Mouse (Mus musculus): ENCODE data around the gene Hapln4. TPM values are rescaled to one million over a fixed set of nuclear protein-coding genes. Genes with fewer than 3 reads are reported as not detected.

Hapln4 gene
- polyA plus RNA-seq, 2 experiments, result 0.23 to 0.41 TPM

GRCm38 (mm10) chr8:70100241-70100640 lies 17.0 kb downstream of the Hapln4 start:
- H3K9ac ChIP-seq (ENCODE audit: low read depth, low read length, severe bottlenecking), result no peak overlapping the region
- TF ChIP-seq POLR2A (IDR thresholded peaks at IDR 0.05; ENCODE audit: borderline replicate concordance, extremely low read depth, insufficient read depth, insufficient read length), result no peak
- WGBS, result 85% methylated on average over 8 of the region's 8 CpGs

GRCm38 (mm10) chr8:70104506-70104905 lies 21.2 kb downstream of the Hapln4 start:
- peak; percentile 53; the same call in 1 of the 2 replicates for ATAC-seq (ENCODE audit: low FRiP score, low read depth)
- no peak overlapping the region for H3K4me3 ChIP-seq (replicated peaks; ENCODE audit: low read length)
- TF ChIP-seq POLR2A (IDR thresholded peaks at IDR 0.05; ENCODE audit: borderline replicate concordance, extremely low read depth, insufficient read depth, insufficient read length), result no peak

More at GRCm38 (mm10) chr8:70100241-70100640, 17.0 kb downstream of the Hapln4 start:
- Histone ChIP-seq H3K27ac (replicated peaks; ENCODE audit: low read depth, low read length) (no peak overlapping the region), H3K36me3 (ENCODE audit: control insufficient read depth, insufficient read depth, low read length) (no peaks in the 10 kb centered on the region), H3K27me3 (ENCODE audit: control insufficient read depth, insufficient read depth, low read length) (no peaks in the 10 kb centered on the region), H3K4me1 (ENCODE audit: control insufficient read depth, insufficient read depth, low read length) (no peaks in the 10 kb centered on the region), H3K4me3 (replicated peaks; ENCODE audit: low read length) (no peak overlapping the region), H3K9me3 (ENCODE audit: control insufficient read depth, low read length) (no peaks in the 10 kb centered on the region), H3K4me2 (replicated peaks; ENCODE audit: low read depth, low read length, severe bottlenecking) (no peak overlapping the region)
- ATAC-seq (ENCODE audit: low FRiP score, low read depth), result no peak
- DNase-seq (ENCODE audit: low spot score), result no peak

GRCm38 (mm10) chr8:70104922-70105321 lies 21.7 kb downstream of the Hapln4 start:
- H3K27me3 ChIP-seq (ENCODE audit: control insufficient read depth, insufficient read depth, low read length), result peaks cover 1% of the 10 kb centered on the region; the same call in 1 of the 2 replicates
- no peaks in the 10 kb centered on the region for H3K36me3 ChIP-seq (ENCODE audit: control insufficient read depth, insufficient read depth, low read length)
- no peak overlapping the region for H3K4me2 ChIP-seq (replicated peaks; ENCODE audit: low read depth, low read length, severe bottlenecking)
- TF ChIP-seq POLR2A (IDR thresholded peaks at IDR 0.05; ENCODE audit: borderline replicate concordance, extremely low read depth, insufficient read depth, insufficient read length), result no peak
- H3K4me1 ChIP-seq (ENCODE audit: control insufficient read depth, insufficient read depth, low read length), result no peaks in the 10 kb centered on the region
- no peak for DNase-seq (ENCODE audit: low spot score)
- 77% methylated on average over 7 of the region's 7 CpGs for WGBS
- ATAC-seq (ENCODE audit: low FRiP score, low read depth), result no peak
- H3K4me3 ChIP-seq (replicated peaks; ENCODE audit: low read length), result no peak overlapping the region
- no peak overlapping the region for H3K9ac ChIP-seq (ENCODE audit: low read depth, low read length, severe bottlenecking)
- no peaks in the 10 kb centered on the region for H3K9me3 ChIP-seq (ENCODE audit: control insufficient read depth, low read length)
- no peak overlapping the region for H3K27ac ChIP-seq (replicated peaks; ENCODE audit: low read depth, low read length)

More at GRCm38 (mm10) chr8:70104506-70104905, 21.2 kb downstream of the Hapln4 start:
- Histone ChIP-seq H3K36me3 (ENCODE audit: control insufficient read depth, insufficient read depth, low read length) (no peaks in the 10 kb centered on the region), H3K4me2 (replicated peaks; ENCODE audit: low read depth, low read length, severe bottlenecking) (no peak overlapping the region), H3K9me3 (ENCODE audit: control insufficient read depth, low read length) (no peaks in the 10 kb centered on the region), H3K4me1 (ENCODE audit: control insufficient read depth, insufficient read depth, low read length) (no peaks in the 10 kb centered on the region), H3K27ac (replicated peaks; ENCODE audit: low read depth, low read length) (no peak overlapping the region), H3K9ac (ENCODE audit: low read depth, low read length, severe bottlenecking) (no peak overlapping the region), H3K27me3 (ENCODE audit: control insufficient read depth, insufficient read depth, low read length) (no peaks in the 10 kb centered on the region)
- 21% methylated on average over 6 of the region's 6 CpGs for WGBS
- DNase-seq (ENCODE audit: low spot score), result no peak

- no peak for ATAC-seq (ENCODE audit: low FRiP score, low read depth)
- no peak for DNase-seq (ENCODE audit: low spot score)
- 94% methylated on average over 2 of the region's 2 CpGs for WGBS
These were observed 27.2 kb downstream of the Hapln4 start for GRCm38 (mm10) chr8:70110451-70110850.

GRCm38 (mm10) chr8:70111192-70111795 lies 28.0 kb downstream of the Hapln4 start:
- Histone ChIP-seq H3K27me3 (ENCODE audit: control insufficient read depth, insufficient read depth, low read length) (peaks cover 58% of the 10 kb centered on the region), H3K9ac (ENCODE audit: low read depth, low read length, severe bottlenecking) (no peak overlapping the region), H3K4me2 (replicated peaks; ENCODE audit: low read depth, low read length, severe bottlenecking) (no peak overlapping the region), H3K9me3 (ENCODE audit: control insufficient read depth, low read length) (no peaks in the 10 kb centered on the region), H3K36me3 (ENCODE audit: control insufficient read depth, insufficient read depth, low read length) (no peaks in the 10 kb centered on the region), H3K4me3 (replicated peaks; ENCODE audit: low read length) (no peak overlapping the region; the same call in 1 of the 2 replicates), H3K4me1 (ENCODE audit: control insufficient read depth, insufficient read depth, low read length) (no peaks in the 10 kb centered on the region), H3K27ac (replicated peaks; ENCODE audit: low read depth, low read length) (no peak overlapping the region)
- ATAC-seq (ENCODE audit: low FRiP score, low read depth) (no peak), DNase-seq (ENCODE audit: low spot score) (no peak)
- WGBS, result 42% methylated on average over 23 of the region's 23 CpGs
- TF ChIP-seq POLR2A (IDR thresholded peaks at IDR 0.05; ENCODE audit: borderline replicate concordance, extremely low read depth, insufficient read depth, insufficient read length), result no peak

More at GRCm38 (mm10) chr8:70110451-70110850, 27.2 kb downstream of the Hapln4 start:
- Histone ChIP-seq H3K4me1 (ENCODE audit: control insufficient read depth, insufficient read depth, low read length) (no peaks in the 10 kb centered on the region), H3K36me3 (ENCODE audit: control insufficient read depth, insufficient read depth, low read length) (no peaks in the 10 kb centered on the region), H3K9ac (ENCODE audit: low read depth, low read length, severe bottlenecking) (no peak overlapping the region), H3K27ac (replicated peaks; ENCODE audit: low read depth, low read length) (no peak overlapping the region), H3K4me2 (replicated peaks; ENCODE audit: low read depth, low read length, severe bottlenecking) (no peak overlapping the region), H3K27me3 (ENCODE audit: control insufficient read depth, insufficient read depth, low read length) (peaks cover 52% of the 10 kb centered on the region), H3K9me3 (ENCODE audit: control insufficient read depth, low read length) (no peaks in the 10 kb centered on the region), H3K4me3 (replicated peaks; ENCODE audit: low read length) (no peak overlapping the region)
- TF ChIP-seq POLR2A (IDR thresholded peaks at IDR 0.05; ENCODE audit: borderline replicate concordance, extremely low read depth, insufficient read depth, insufficient read length), result no peak

Data from limb, embryonic 14.5 days (tissue).